Mouse (Mus musculus) intestine, embryonic 15.5 days (tissue): ENCODE data around the gene Nin. TPM values are rescaled to one million over a fixed set of nuclear protein-coding genes. Genes with fewer than 3 reads are reported as not detected.

Experiments
- ATAC-seq: fragments of 200-750 bp; cut with Nextera tagmentation; 2 replicates; pipeline ENCODE4 v1.8.0; 2017; ENCODE audit warnings: moderate TSS enrichment, moderate library complexity
- H3K27ac ChIP-seq: fragments of 300-500 bp; sonication (generic); 2 replicates; pipeline ENCODE4 v1.5.1; 2015; ENCODE audit warnings: mild to moderate bottlenecking, inconsistent platforms
- H3K27me3 ChIP-seq: fragments of 300-500 bp; sonication (generic); replicated peaks from 2 replicates; pipeline ENCODE4 v1.6.1; 2015; ENCODE audit warnings: inconsistent platforms
- H3K36me3 ChIP-seq: fragments of 300-500 bp; sonication (generic); 2 replicates; pipeline ENCODE4 v1.6.1; 2015; ENCODE audit warnings: inconsistent platforms
- H3K4me1 ChIP-seq: fragments of 300-500 bp; sonication (generic); replicated peaks from 2 replicates; pipeline ENCODE4 v1.6.1; 2015; ENCODE audit warnings: inconsistent platforms
- H3K4me2 ChIP-seq: fragments of 300-500 bp; sonication (generic); replicated peaks from 2 replicates; pipeline ENCODE4 v1.6.1; 2015; ENCODE audit warnings: mild to moderate bottlenecking, inconsistent platforms
- H3K4me3 ChIP-seq: fragments of 300-500 bp; sonication (generic); replicated peaks from 2 replicates; pipeline ENCODE4 v1.5.1; 2015; ENCODE audit warnings: inconsistent platforms
- H3K9ac ChIP-seq: fragments of 300-500 bp; sonication (generic); 2 replicates; pipeline ENCODE4 v1.6.1; 2015; ENCODE audit warnings: inconsistent platforms
- H3K9me3 ChIP-seq: fragments of 300-500 bp; sonication (generic); 2 replicates; pipeline ENCODE4 v1.6.1; 2016; ENCODE audit warnings: inconsistent platforms
- WGBS: fragments of 180-500 bp; shearing (Covaris S2); methylation state at CpG from one replicate; pipeline ENCODE4 v1.1.7; 2015; 5-methylcytosine and 5-hydroxymethylcytosine counted together
- polyA plus RNA-seq: library from polyadenylated mRNA; unstranded; fragments of >200 nt; fragmentation: Nextera tagmentation; extraction: Ambion mirVana; gene quantifications from 2 replicates; pipeline ENCODE4 v1.2.1, GENCODE M21; 2015

The Nin gene
- polyA plus RNA-seq, 1 experiment from 2014 or later, result 8.4 TPM

- Histone ChIP-seq H3K9ac (no peak overlapping the region), H3K4me3 (no peak overlapping the region), H3K9me3 (no peaks in the 10 kb centered on the region), H3K27ac (no peak overlapping the region), H3K36me3 (no peaks in the 10 kb centered on the region), H3K4me1 (no peaks in the 10 kb centered on the region), H3K4me2 (no peak overlapping the region), H3K27me3 (no peaks in the 10 kb centered on the region)
- 93% methylated on average over 5 of the region's 5 CpGs for WGBS
- ATAC-seq, result no peak
Measured at GRCm38 (mm10) chr12:70140542-70140941, 27.0 kb upstream of the Nin start.

- Histone ChIP-seq H3K4me3 (no peak overlapping the region), H3K4me1 (no peaks in the 10 kb centered on the region), H3K4me2 (no peak overlapping the region), H3K9ac (no peak overlapping the region), H3K9me3 (no peaks in the 10 kb centered on the region), H3K27ac (no peak overlapping the region), H3K36me3 (no peaks in the 10 kb centered on the region), H3K27me3 (no peaks in the 10 kb centered on the region)
- ATAC-seq, result no peak
- 64% methylated on average over 4 of the region's 4 CpGs for WGBS
Measured at GRCm38 (mm10) chr12:70139871-70140270, 26.4 kb upstream of the Nin start.

GRCm38 (mm10) chr12:70137626-70138025, 24.1 kb upstream of the Nin start:
- ATAC-seq, result no peak
- no peaks in the 10 kb centered on the region for H3K27me3 ChIP-seq
- no peak overlapping the region for H3K4me2 ChIP-seq
- 69% methylated on average over 9 of the region's 9 CpGs for WGBS
- H3K9me3 ChIP-seq, result no peaks in the 10 kb centered on the region
- H3K4me3 ChIP-seq, result no peak overlapping the region
- H3K4me1 ChIP-seq, result no peaks in the 10 kb centered on the region
- no peaks in the 10 kb centered on the region for H3K36me3 ChIP-seq
- H3K27ac ChIP-seq, result no peak overlapping the region
- H3K9ac ChIP-seq, result no peak overlapping the region

- H3K4me3 ChIP-seq, result no peak overlapping the region
- ATAC-seq, result no peak
- no peaks in the 10 kb centered on the region for H3K36me3 ChIP-seq
- no peaks in the 10 kb centered on the region for H3K4me1 ChIP-seq
- H3K27me3 ChIP-seq, result no peaks in the 10 kb centered on the region
- H3K4me2 ChIP-seq, result no peak overlapping the region
- H3K27ac ChIP-seq, result no peak overlapping the region
- H3K9me3 ChIP-seq, result no peaks in the 10 kb centered on the region
- whole genome bisulfite sequencing, result 64% methylated on average over 4 of the region's 4 CpGs
- no peak overlapping the region for H3K9ac ChIP-seq
Measured at GRCm38 (mm10) chr12:70137095-70137494, 23.6 kb upstream of the Nin start.

DNA sequence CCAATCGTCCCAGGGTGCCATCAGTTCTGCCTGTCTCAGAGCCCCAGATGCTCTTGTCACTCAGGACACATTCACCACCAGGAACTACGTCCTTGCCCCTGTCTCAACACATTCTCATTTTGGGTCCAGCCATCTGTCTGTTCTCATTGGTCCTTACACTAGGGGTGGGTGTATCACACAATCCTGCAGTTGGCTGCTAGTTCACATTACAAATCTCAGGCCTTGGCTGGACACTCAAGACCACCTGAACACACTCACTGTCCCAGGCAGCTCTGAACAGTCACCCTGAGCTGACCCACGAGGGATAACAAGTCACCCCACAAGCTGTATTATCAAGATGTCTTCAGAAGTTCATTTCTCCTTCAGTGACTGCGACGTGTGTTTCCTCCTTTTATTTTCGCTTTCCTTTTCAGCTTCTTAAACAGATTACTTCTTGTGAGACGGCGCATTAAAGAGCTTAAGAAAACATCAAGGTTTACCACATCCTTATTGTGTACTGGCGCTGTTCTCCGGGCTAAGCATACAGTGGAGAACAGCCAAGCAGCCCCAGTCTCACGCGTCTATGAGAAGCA, 22.8 kb upstream of the Nin start:
- no peaks in the 10 kb centered on the region for H3K36me3 ChIP-seq
- H3K9me3 ChIP-seq, result no peaks in the 10 kb centered on the region
- ATAC-seq, result no peak
- H3K4me1 ChIP-seq, result no peaks in the 10 kb centered on the region
- H3K4me3 ChIP-seq, result no peak overlapping the region
- H3K27ac ChIP-seq, result no peak overlapping the region
- 46% methylated on average over 12 of the region's 12 CpGs for WGBS
- peak overlapping the region; percentile 12; the same call in 1 of the 2 replicates for H3K4me2 ChIP-seq
- H3K9ac ChIP-seq, result no peak overlapping the region
- H3K27me3 ChIP-seq, result no peaks in the 10 kb centered on the region

DNA sequence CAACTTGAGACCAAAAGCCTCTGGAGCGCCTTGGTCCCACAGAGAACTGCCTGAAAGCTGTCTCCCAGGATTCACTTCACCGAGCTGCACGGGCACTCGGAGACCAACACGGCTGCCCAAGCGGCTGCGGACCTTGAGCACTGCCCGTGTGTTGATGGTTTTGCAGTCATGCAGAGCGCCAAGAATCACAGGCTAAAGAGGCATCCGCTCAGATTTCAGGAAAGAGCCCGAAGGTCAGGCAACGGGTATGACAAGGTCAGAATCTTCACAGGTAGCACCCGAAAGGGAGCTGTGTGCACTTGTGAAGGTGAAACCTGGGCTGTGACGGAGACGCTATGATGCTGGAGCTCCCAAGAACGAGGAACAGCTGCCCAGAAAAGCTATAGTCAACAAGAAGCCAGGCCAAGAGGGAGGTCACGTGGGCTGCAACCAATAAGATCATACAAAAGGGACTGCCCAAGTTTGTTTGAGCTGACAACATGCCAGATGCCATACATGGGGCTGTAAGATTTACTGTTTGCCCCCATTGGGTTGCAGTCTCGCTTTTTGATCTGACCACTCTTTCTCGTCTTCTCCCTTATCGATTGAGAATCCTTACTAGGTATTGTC, 21.2 kb upstream of the Nin start:
- H3K9ac ChIP-seq, result no peak overlapping the region
- H3K27ac ChIP-seq, result no peak overlapping the region
- no peaks in the 10 kb centered on the region for H3K9me3 ChIP-seq
- no peak overlapping the region for H3K4me2 ChIP-seq
- H3K4me1 ChIP-seq, result no peaks in the 10 kb centered on the region
- no peak for ATAC-seq
- H3K27me3 ChIP-seq, result no peaks in the 10 kb centered on the region
- 89% methylated on average over 20 of the region's 20 CpGs for whole genome bisulfite sequencing
- no peaks in the 10 kb centered on the region for H3K36me3 ChIP-seq
- H3K4me3 ChIP-seq, result no peak overlapping the region

DNA sequence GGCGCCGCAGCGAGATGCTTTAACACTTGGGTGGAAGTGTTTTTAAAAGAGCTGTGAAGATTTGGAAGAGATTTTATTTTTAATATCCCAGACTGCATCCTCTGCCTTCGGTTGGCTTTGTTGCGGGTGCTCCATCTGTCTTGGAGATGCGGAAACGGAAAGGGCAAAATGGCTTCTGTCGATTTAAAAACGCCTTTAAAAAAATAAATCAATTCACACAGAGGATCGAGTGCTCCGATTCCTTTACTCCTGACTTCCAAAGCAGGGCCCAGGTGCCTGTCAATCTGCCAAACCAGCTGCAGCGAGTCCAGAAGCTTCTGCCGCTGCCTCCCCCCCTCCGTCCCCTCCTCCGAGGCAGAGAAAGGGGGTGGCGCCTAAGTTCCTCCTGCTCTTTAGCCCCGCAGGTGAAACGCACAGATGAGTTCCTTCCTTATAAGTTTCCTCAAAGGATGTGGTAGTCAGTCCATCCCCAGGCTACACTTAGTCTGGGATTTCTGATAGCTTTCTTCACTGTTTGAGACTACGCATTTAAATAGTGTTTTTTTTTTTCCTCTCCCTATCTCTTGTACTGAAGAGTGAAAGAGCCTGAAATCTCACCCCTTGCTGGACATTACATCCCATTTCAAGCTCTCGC, 17.6 kb upstream of the Nin start:
- 42% methylated on average over 20 of the region's 20 CpGs for WGBS
- Histone ChIP-seq H3K36me3 (no peaks in the 10 kb centered on the region), H3K27me3 (no peaks in the 10 kb centered on the region), H3K4me1 (no peaks in the 10 kb centered on the region), H3K9me3 (no peaks in the 10 kb centered on the region), H3K4me2 (peak overlapping the region; percentile 43), H3K4me3 (peak overlapping the region; percentile 6; the same call in 1 of the 2 replicates), H3K27ac (0 out of 2 replicates have a peak overlapping the region, but pooled peaks have one; percentile 17), H3K9ac (peak overlapping the region; percentile 11; the same call in 1 of the 2 replicates)
- no peak for ATAC-seq

GRCm38 (mm10) chr12:70129105-70129504, 15.6 kb upstream of the Nin start:
- no peaks in the 10 kb centered on the region for H3K36me3 ChIP-seq
- ATAC-seq, result no peak
- 39% methylated on average over 5 of the region's 5 CpGs for WGBS
- H3K4me1 ChIP-seq, result no peaks in the 10 kb centered on the region
- H3K9ac ChIP-seq, result no peak overlapping the region
- no peak overlapping the region for H3K4me2 ChIP-seq
- no peaks in the 10 kb centered on the region for H3K27me3 ChIP-seq
- no peak overlapping the region for H3K4me3 ChIP-seq
- no peaks in the 10 kb centered on the region for H3K9me3 ChIP-seq
- no peak overlapping the region for H3K27ac ChIP-seq

- H3K27me3 ChIP-seq, result no peaks in the 10 kb centered on the region
- no peak overlapping the region for H3K27ac ChIP-seq
- 86% methylated on average over 4 of the region's 4 CpGs for WGBS
- H3K36me3 ChIP-seq, result no peaks in the 10 kb centered on the region
- ATAC-seq, result no peak
- H3K9ac ChIP-seq, result no peak overlapping the region
- H3K9me3 ChIP-seq, result no peaks in the 10 kb centered on the region
- H3K4me2 ChIP-seq, result no peak overlapping the region
- no peak overlapping the region for H3K4me3 ChIP-seq
- H3K4me1 ChIP-seq, result no peaks in the 10 kb centered on the region
Measured at GRCm38 (mm10) chr12:70126626-70127025, 13.1 kb upstream of the Nin start.

- 66% methylated on average over 2 of the region's 2 CpGs for WGBS
- Histone ChIP-seq H3K9ac (no peak overlapping the region), H3K27ac (no peak overlapping the region), H3K4me3 (no peak overlapping the region), H3K9me3 (no peaks in the 10 kb centered on the region), H3K4me1 (no peaks in the 10 kb centered on the region), H3K4me2 (no peak overlapping the region), H3K27me3 (no peaks in the 10 kb centered on the region), H3K36me3 (no peaks in the 10 kb centered on the region)
- ATAC-seq, result no peak
Measured at GRCm38 (mm10) chr12:70119552-70119951, 6.0 kb upstream of the Nin start.

DNA sequence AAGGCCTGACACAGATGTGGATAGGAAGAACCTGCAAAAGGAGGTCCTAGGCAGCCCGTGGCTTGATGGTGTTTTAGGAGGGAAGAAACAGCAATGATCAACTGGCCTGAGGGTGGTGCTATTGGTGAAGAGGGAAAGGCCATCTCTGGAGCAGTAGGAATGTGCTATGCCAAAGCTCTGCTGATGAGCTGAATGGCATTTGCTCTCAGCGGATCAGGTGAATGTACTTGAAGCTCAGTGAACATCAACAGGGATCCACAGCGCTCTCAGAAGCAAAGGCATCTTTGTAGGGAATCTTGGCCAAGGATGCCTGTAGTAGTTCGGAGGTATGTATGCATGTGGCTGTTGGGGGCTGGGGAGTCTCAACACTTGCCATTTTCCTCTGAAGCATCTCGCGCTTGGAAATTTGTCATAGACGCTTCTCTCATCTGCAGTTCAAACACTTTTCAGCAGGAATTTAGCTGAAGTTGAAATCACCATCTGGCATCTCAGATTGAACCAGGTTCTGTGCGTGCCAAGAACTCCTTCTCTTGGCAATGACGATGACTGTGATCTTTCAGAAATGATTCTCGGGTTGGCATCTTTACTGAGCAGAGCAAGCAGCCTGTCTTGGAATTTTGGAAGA, 5.3 kb upstream of the Nin start:
- WGBS, result 87% methylated on average over 10 of the region's 10 CpGs

GRCm38 (mm10) chr12:70117146-70117545, 3.6 kb upstream of the Nin start:
- Histone ChIP-seq H3K27ac (no peak overlapping the region), H3K9ac (no peak overlapping the region), H3K9me3 (no peaks in the 10 kb centered on the region), H3K27me3 (no peaks in the 10 kb centered on the region), H3K36me3 (no peaks in the 10 kb centered on the region), H3K4me2 (no peak overlapping the region), H3K4me1 (no peaks in the 10 kb centered on the region), H3K4me3 (no peak overlapping the region)
- no peak for ATAC-seq
- 83% methylated on average over 10 of the region's 10 CpGs for WGBS

More for the DNA sequence above, 5.3 kb upstream of the Nin start:
- H3K27me3 ChIP-seq, result no peaks in the 10 kb centered on the region
- ATAC-seq, result no peak
- no peak overlapping the region for H3K27ac ChIP-seq
- no peak overlapping the region for H3K4me2 ChIP-seq
- no peaks in the 10 kb centered on the region for H3K4me1 ChIP-seq
- no peak overlapping the region for H3K4me3 ChIP-seq
- no peaks in the 10 kb centered on the region for H3K9me3 ChIP-seq
- H3K36me3 ChIP-seq, result no peaks in the 10 kb centered on the region
- H3K9ac ChIP-seq, result no peak overlapping the region
